Mouse (Mus musculus): ENCODE measurements around the gene Mrpl49. TPM values are rescaled to one million over a fixed set of nuclear protein-coding genes. Genes with fewer than 3 reads are reported as not detected.
A peak's percentile ranks its signal among the peaks of the same experiment; 100 is the strongest.

Gene Mrpl49
- polyA plus RNA-seq, 1 experiment from 2014 or later, result 29.6 TPM

DNA sequence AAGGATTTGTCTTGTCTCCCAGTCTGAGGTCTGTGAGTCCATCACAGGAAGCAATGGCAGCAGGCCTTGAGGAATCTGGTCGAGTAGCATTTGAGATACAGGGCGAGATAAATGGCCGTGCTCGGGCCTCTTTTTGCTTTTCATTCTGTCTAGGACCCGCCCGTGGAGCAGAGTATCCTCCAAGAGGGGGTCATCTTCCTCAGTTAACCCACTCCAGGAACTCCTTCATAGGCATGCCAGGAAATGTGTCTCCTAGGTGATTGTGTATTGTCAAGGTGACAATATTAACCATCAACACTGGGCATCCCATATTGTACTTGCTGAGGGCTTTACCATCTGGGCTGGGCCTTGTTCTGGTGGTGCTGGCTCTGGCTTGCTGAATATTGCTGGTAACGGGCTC, 36.5 kb upstream of the Mrpl49 start, which contains the start of gene AC131692.1:
Gene AC131692.1, plus strand, starts transcription at position 301 of the 400 bp plus-strand sequence.
- no peak within 1 kb of the TSS for H3K4me3 ChIP-seq (ENCODE audit: low read depth, low read length)
- no peaks in the 10 kb centered on the region for H3K4me1 ChIP-seq (ENCODE audit: insufficient read depth)
- H3K27me3 ChIP-seq (ENCODE audit: insufficient read depth, low read length), result no peaks in the 10 kb centered on the region
- 82% methylated on average over 7 of the region's 7 CpGs for WGBS (ENCODE audit: insufficient replicate concordance)
- TF ChIP-seq EP300 (IDR thresholded peaks at IDR 0.05; ENCODE audit: low read depth), result no peak
- no peak within 1 kb of the TSS for H3K9ac ChIP-seq (replicated peaks)
- no peak within 1 kb of the TSS for H3K4me2 ChIP-seq (ENCODE audit: low read depth, low read length)
- H3K9me3 ChIP-seq (ENCODE audit: low read length), result no peaks in the 10 kb centered on the region
- peaks cover 46% of the 10 kb centered on the region for H3K36me3 ChIP-seq (replicated peaks; ENCODE audit: insufficient read depth, low read length)
- ATAC-seq (no peak), DNase-seq (no peak)
- no peak within 1 kb of the TSS for H3K27ac ChIP-seq (ENCODE audit: low read depth)

DNA sequence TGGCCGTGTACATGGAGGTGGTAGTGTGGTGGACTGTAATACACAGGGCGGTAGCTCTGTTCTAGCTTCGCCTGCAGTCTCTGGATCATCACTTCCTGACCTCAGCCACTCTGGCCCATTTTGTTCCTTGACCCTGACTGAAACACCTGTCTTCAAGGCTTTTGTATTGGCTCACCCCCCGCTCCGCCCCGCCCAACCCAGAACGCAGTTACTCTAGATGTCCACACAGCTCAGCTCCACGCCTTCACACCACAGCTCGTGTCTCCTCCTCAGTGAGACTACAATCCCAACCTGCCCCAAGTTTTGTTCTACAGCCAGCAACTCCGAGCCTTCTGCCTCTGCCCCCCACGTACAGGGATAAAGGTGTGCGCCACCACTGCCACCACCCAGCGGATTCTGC, 31.3 kb upstream of the Mrpl49 start:
- Histone ChIP-seq H3K27ac (ENCODE audit: low read depth) (no peak overlapping the region), H3K27me3 (ENCODE audit: insufficient read depth, low read length) (no peaks in the 10 kb centered on the region), H3K9me3 (ENCODE audit: low read length) (no peaks in the 10 kb centered on the region), H3K4me2 (ENCODE audit: low read depth, low read length) (no peak overlapping the region), H3K9ac (replicated peaks) (no peak overlapping the region), H3K4me1 (ENCODE audit: insufficient read depth) (peaks cover 17% of the 10 kb centered on the region), H3K36me3 (replicated peaks; ENCODE audit: insufficient read depth, low read length) (peaks cover 57% of the 10 kb centered on the region), H3K4me3 (ENCODE audit: low read depth, low read length) (no peak overlapping the region)
- WGBS (ENCODE audit: insufficient replicate concordance), result 92% methylated on average over 13 of the region's 13 CpGs
- ATAC-seq (no peak), DNase-seq (no peak)
- TF ChIP-seq EP300 (IDR thresholded peaks at IDR 0.05; ENCODE audit: low read depth) (no peak), CTCF (IDR thresholded peaks at IDR 0.05; ENCODE audit: low read depth) (no peak)

DNA sequence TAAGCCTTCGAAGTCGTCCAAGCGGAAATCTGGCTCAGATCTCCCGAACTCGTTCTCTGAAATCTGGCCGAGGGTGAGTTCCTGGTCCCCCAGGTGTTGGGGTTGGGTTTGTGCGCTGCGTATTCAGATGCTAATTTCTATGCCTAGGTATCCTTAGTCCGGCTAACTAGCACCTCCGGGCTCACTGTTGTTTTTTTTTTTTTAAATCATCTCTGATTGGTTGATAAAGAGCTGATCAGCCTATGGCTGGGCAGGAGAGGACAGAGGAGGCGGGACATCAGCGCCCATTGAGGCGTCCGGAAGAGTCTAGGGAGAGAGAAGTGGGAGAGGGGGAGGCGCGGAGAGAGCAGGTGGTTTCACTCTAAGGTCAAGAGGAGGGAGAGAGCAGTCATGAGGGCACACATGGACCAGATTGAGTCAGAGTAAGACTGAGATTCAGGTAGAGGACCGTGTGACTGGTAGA, 27.9 kb upstream of the Mrpl49 start:
- 2% methylated on average over 17 of the region's 17 CpGs for WGBS (ENCODE audit: insufficient replicate concordance)
- H3K9ac ChIP-seq (replicated peaks), result peak overlapping the region; percentile 85
- ATAC-seq (peak; percentile 76), DNase-seq (peak; percentile 80)
- TF ChIP-seq EP300 (IDR thresholded peaks at IDR 0.05; ENCODE audit: low read depth) (no peak), CTCF (IDR thresholded peaks at IDR 0.05; ENCODE audit: low read depth) (no peak)
- peak overlapping the region; percentile 70 for H3K27ac ChIP-seq (ENCODE audit: low read depth)
- peaks cover 56% of the 10 kb centered on the region for H3K36me3 ChIP-seq (replicated peaks; ENCODE audit: insufficient read depth, low read length)
- peak overlapping the region; percentile 93 for H3K4me3 ChIP-seq (ENCODE audit: low read depth, low read length)
- H3K4me1 ChIP-seq (ENCODE audit: insufficient read depth), result peaks cover 21% of the 10 kb centered on the region
- H3K9me3 ChIP-seq (ENCODE audit: low read length), result no peaks in the 10 kb centered on the region
- peak overlapping the region; percentile 98 for H3K4me2 ChIP-seq (ENCODE audit: low read depth, low read length)
- H3K27me3 ChIP-seq (ENCODE audit: insufficient read depth, low read length), result no peaks in the 10 kb centered on the region

DNA sequence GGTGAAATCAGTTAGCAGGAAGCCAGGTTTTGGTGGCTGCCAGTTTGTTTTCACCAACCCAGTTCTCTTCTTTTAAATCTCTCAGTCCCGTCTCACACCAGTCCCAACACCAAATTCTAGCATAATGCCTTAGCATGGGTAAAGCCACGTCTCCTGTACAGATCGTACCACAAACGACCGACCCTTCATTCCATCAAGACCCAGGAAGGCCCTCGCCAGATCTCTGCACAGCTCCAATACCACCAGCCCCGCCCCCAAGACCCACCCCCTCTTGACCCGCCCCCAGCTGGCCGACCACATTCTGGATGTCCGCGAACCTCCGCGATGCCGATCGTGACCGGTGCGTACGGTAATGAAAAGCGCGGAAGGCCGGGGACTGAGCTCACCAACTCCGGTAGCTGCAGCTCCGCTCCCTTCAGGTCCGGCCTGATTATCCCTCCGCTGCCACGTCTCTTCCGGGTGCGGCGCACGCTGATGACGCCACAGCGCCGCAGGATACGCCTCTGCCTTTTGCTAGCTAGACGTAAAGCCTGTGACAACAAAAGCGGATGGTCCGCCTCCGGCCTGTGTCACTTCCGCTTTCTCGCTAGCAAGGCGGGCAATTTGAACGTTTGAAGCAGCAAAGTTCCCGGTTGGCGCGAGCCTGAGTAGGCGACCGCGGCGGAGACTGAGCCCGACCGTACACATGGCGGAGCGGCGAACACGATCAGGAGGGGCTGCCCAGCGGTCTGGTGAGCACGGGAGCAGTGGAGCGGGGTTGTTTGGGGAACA, 27.1 kb upstream of the Mrpl49 start, which contains the start of the genes Zfpl1 and Cdca5:
Gene Zfpl1, minus strand, starts transcription at position 479 of the 771 bp plus-strand sequence.
Gene Cdca5, plus strand, starts transcription at position 506 of the 771 bp plus-strand sequence.
- peak within 1 kb of the TSS; percentile 85 for H3K9ac ChIP-seq (replicated peaks)
- peak within 1 kb of the TSS; percentile 70 for H3K27ac ChIP-seq (ENCODE audit: low read depth)
- TF ChIP-seq CTCF (IDR thresholded peaks at IDR 0.05; ENCODE audit: low read depth) (no peak), EP300 (IDR thresholded peaks at IDR 0.05; ENCODE audit: low read depth) (peak; percentile 68; the same call in 1 of the 2 replicates)
- H3K4me3 ChIP-seq (ENCODE audit: low read depth, low read length), result peak within 1 kb of the TSS; percentile 93
- DNase-seq, result peak; percentile 97
- under 1% methylated on average over 58 of the region's 58 CpGs for WGBS (ENCODE audit: insufficient replicate concordance)
- H3K4me2 ChIP-seq (ENCODE audit: low read depth, low read length), result peak within 1 kb of the TSS; percentile 98
- ATAC-seq, result peak; percentile 92
- peaks cover 55% of the 10 kb centered on the region for H3K36me3 ChIP-seq (replicated peaks; ENCODE audit: insufficient read depth, low read length)
- no peaks in the 10 kb centered on the region for H3K27me3 ChIP-seq (ENCODE audit: insufficient read depth, low read length)
- peaks cover 21% of the 10 kb centered on the region for H3K4me1 ChIP-seq (ENCODE audit: insufficient read depth)
- no peaks in the 10 kb centered on the region for H3K9me3 ChIP-seq (ENCODE audit: low read length)

DNA sequence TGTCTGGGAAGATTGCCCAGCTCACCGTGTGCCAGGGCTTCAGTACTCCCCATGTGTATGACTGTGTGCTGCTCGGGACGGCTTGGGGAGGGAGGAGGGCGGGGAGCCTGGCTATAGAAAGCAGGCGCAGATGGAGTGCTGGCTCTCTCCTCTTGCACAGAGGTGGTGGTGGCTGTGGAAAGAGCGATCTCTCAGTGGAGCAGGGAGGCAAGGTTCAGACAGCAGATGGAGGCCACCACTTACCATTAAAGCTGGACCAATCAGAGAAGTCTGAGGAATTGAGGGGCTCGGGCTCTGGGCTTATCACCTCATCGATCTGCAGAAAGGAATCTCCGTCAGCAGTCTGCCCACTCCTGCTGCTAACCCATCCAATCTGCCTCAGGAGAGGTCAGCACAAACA, 24.6 kb upstream of the Mrpl49 start, which contains the start of gene Gm28374:
Gene Gm28374, minus strand, starts transcription at position 101 of the 400 bp plus-strand sequence.
- no peak within 1 kb of the TSS for H3K4me2 ChIP-seq (ENCODE audit: low read depth, low read length)
- no peak for DNase-seq
- no peak for TF ChIP-seq CTCF (IDR thresholded peaks at IDR 0.05; ENCODE audit: low read depth)
- TF ChIP-seq EP300 (IDR thresholded peaks at IDR 0.05; ENCODE audit: low read depth), result no peak
- ATAC-seq, result no peak
- H3K4me1 ChIP-seq (ENCODE audit: insufficient read depth), result peaks cover 28% of the 10 kb centered on the region
- WGBS (ENCODE audit: insufficient replicate concordance), result 76% methylated on average over 9 of the region's 9 CpGs
- no peaks in the 10 kb centered on the region for H3K27me3 ChIP-seq (ENCODE audit: insufficient read depth, low read length)
- no peak within 1 kb of the TSS for H3K27ac ChIP-seq (ENCODE audit: low read depth)
- peaks cover 36% of the 10 kb centered on the region for H3K36me3 ChIP-seq (replicated peaks; ENCODE audit: insufficient read depth, low read length)
- no peaks in the 10 kb centered on the region for H3K9me3 ChIP-seq (ENCODE audit: low read length)
- no peak within 1 kb of the TSS for H3K9ac ChIP-seq (replicated peaks)
- no peak within 1 kb of the TSS for H3K4me3 ChIP-seq (ENCODE audit: low read depth, low read length)

DNA sequence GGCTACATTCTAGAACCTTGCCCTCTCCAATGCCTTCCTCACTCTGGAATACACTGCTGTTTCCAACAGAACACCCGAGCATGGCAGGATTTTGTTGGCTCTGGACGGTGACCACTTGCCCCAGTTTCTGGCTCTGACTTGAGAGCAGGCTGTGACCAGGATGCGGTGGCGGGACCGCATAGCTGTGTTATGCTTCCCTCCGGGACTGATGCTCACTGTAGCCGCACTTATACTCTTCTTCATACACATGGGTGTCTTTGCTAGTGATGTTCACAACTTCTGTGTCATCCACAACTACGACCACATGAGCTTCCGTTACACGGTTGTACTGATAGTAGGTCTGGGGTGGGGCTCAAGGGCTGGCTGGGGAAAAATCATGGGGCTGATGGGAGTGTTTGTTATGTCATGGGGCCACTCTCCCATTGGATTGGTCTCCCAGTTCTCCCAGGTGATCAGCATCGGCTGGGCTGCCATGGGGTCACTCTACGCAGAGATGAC, 22.4 kb upstream of the Mrpl49 start, which contains the start of gene Tmem262:
Gene Tmem262, plus strand, starts transcription at position 51 of the 498 bp plus-strand sequence.
- Histone ChIP-seq H3K27ac (ENCODE audit: low read depth) (no peak within 1 kb of the TSS), H3K9me3 (ENCODE audit: low read length) (no peaks in the 10 kb centered on the region), H3K4me3 (ENCODE audit: low read depth, low read length) (no peak within 1 kb of the TSS), H3K36me3 (replicated peaks; ENCODE audit: insufficient read depth, low read length) (peaks cover 27% of the 10 kb centered on the region), H3K27me3 (ENCODE audit: insufficient read depth, low read length) (no peaks in the 10 kb centered on the region), H3K4me2 (ENCODE audit: low read depth, low read length) (no peak within 1 kb of the TSS), H3K9ac (replicated peaks) (no peak within 1 kb of the TSS), H3K4me1 (ENCODE audit: insufficient read depth) (peaks cover 26% of the 10 kb centered on the region)
- WGBS (ENCODE audit: insufficient replicate concordance), result 84% methylated on average over 12 of the region's 12 CpGs
- ATAC-seq, result no peak
- no peak for DNase-seq
- TF ChIP-seq EP300 (IDR thresholded peaks at IDR 0.05; ENCODE audit: low read depth), result no peak
- no peak for TF ChIP-seq CTCF (IDR thresholded peaks at IDR 0.05; ENCODE audit: low read depth)

All from liver, postnatal 0 days (tissue).